Mouse (Mus musculus) lung, postnatal 14 days (tissue): ENCODE data around the gene Olfr509.
"Not testable (repeated sequence)": the region's sequence is repeated elsewhere in the genome, so short reads cannot be mapped to it uniquely, and the experiment has no call there.

Experiments
- DNase-seq: peaks from one replicate; pipeline ENCODE4 v3.0.0; 2021

The Olfr509 gene

GRCm38 (mm10) chr7:108651806-108652205 is at the start of gene Olfr509:
Olfr509 (minus strand) TSS chr7:108651906.
- DNase-seq, result no peak

- no peak for DNase-seq
Measured at GRCm38 (mm10) chr7:108678886-108679285, 27.2 kb upstream of the Olfr509 start.

DNA sequence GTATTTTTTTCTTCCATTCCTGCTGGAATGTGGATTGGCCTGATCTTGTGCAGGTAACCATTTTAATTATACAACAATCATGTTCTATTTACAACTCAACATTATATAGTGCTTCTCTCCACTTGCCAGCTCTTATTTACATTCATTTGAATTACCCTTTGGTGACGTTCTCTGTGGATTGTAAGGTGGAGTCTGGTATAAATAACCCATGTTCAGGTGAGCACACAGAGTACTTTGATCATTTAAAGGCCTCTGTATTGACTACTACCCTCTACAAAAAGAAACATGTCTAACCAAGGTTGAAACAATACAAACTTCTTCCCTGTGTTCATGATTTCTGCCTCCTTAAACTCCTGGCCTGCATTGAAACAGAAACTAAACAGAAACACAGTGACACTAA is 19.4 kb upstream of the Olfr509 start:
- DNase-seq, result no peak

DNA sequence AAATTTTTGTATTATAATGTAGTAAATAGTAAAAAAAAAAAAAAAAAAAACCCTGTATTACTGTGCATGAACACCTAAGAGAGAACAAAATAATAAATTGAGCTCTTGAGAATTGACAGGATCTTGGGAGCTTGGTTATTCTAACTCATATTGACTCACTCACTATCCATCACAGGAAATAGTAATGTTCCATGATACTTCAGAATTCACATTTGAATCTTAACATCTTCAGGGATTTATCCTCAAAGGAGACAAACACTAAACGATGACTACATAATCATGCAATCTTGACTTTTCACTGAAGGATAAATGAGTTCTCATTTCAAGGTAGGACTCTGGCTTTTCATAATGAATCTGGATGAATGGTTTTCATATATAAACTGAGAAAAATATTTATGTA is 14.4 kb upstream of the Olfr509 start, which contains the start of gene Olfr510:
TSS of gene Olfr510 (plus strand) at position 301 of the 400 bp plus-strand sequence.
- DNase-seq, result no peak

GRCm38 (mm10) chr7:108662419-108662818 is 10.7 kb upstream of the Olfr509 start:
- DNase-seq, result no peak

GRCm38 (mm10) chr7:108629694-108630093 is 22.0 kb downstream of the Olfr509 start, which contains the start of gene Olfr508:
Olfr508 (plus strand) TSS chr7:108629994.
- no peak for DNase-seq

DNA sequence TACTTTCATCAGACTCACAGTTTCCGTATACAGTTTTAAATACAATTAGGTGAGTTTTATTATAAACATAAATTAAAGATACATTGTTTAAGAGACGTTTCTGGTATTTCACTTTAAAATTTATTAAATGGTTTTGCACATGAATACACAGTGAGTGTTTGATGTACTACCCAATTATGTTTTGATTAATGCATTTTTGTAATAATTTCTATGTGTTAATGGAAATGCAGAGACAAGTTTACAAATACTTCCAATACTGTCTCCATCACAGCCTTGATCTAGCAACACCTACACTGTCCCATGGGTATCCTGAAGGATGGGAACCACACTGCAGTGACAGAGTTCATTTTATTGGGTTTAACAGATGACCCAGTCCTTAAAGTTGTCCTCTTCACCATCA is 30.2 kb downstream of the Olfr509 start, which contains the start of gene Olfr507:
TSS of gene Olfr507 (plus strand) at position 301 of the 400 bp plus-strand sequence.
- DNase-seq, result no peak

DNA sequence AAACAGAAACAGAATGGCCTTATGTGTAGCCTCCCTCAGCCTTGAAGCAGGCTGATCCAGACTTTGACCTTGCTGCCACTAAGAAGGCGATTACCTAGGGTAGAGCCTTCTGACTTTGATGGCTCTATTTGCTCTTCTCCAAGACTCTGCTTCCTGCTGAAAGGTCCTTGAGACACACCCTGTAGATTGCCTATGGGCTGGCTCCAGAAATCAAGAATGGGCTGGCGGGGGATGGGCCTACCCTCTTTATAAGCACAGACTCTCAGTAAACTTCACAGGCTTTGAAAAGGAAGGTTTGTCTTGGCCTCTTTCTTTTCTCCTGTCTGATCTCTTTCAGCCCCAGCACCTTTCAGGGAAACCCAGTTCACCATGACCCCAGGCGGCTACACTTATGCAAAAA is 34.9 kb downstream of the Olfr509 start:
- DNase-seq, result not testable (repeated sequence)

DNA sequence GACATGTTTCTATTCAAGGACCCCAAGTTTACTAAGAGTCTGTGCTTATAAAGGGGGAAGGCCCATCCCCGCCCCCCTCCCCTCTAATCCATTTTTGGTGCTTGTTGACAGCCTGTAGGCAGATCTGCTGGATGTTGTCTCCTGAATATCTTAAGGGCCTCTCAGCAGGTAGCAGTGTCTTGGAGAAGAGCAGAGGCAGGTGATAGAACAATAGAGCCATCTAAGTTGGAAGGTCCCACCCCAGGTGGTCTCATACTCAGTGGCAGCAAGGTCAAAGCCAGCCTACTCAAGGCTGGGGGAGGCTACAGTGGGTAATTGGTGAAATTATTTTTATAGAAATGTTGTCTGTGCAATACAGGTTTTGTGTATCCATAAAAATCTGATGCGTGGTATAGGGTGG is 37.6 kb downstream of the Olfr509 start:
- DNase-seq, result no peak

DNA sequence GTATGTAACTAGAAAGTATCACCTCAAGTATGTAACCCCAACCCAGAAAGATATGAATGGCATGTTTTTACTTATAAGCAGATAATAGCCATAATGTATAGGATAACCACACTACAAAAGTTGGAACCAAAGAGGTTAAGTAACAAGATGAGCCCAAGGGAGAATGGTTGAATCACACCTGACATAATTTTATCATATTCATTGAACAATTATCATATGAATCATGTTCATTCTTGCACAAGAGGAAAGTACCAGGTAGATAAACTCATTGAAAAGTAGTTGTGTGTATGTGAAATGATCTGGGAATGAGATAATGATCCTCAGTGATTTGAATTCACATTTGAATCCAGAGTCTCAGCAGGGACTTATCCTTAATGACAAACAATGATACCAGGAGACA is 41.2 kb downstream of the Olfr509 start, which contains the start of gene Olfr506:
TSS of gene Olfr506 (plus strand) at position 301 of the 400 bp plus-strand sequence.
- DNase-seq, result no peak

DNA sequence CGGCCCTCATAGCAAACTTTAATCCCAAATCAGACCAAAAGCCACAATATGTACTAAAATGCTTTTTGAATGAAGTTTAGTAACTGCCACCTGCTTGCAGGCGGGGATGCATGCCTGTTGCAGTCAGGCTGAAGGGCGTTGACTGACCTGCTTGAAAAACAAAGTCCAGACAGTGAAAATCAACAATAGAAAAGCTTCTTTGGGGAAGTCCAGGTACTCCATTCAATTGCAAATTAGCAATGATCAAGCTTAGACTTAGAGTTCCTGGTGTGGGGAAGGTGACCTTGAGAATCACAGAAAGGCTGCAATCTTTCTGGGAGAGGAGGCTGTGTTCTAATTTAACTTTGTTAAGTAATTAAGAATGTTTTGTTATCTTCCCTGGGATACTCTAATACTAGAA is 49.8 kb downstream of the Olfr509 start:
- not testable (repeated sequence) for DNase-seq
